Mouse (Mus musculus): Measurements from ENCODE around the gene Mapk10. TPM values are rescaled to one million over a fixed set of nuclear protein-coding genes. Genes with fewer than 3 reads are reported as not detected.

Gene Mapk10
- total RNA-seq, 4 experiments from 2014 or later: 7.6 to 15.2 (median 11.3) TPM

DNA sequence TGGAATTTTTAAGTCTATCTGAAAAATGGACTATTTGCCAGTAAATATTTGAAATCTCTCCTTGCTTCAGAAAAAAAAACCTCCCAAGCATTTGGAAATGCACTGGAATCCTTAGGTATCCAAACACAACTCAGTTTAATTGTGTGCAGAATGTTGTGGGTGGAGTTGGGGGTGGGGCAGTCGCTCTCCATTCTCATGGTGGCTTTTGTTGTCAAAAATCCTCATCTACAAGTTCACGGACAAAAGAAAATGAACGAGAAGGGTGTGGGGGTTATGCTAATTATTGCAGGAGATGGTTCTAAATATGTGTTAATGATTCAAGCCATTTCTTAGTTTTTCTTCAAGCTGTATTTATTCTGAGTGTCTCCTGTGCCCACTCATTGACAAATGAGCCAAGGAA lies 49.6 kb downstream of the Mapk10 start:
- DNase-seq: no peak

DNA sequence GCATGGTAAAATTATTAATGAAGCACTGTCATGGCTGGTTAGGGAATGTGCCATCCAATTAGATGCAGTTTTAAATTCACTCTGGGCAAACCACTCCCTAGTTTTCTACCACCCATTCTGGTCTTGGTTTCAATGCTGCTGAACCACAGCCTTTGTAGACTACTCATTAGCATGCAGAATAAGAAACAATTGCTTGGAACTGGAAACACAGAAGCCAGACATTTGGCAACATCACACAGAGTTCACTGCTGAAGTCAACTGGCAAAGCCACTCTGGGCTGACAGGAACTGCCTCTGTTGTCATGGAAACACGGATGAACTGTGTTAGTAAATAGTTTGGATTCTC lies 50.0 kb downstream of the Mapk10 start:
- DNase-seq: no peak

DNA sequence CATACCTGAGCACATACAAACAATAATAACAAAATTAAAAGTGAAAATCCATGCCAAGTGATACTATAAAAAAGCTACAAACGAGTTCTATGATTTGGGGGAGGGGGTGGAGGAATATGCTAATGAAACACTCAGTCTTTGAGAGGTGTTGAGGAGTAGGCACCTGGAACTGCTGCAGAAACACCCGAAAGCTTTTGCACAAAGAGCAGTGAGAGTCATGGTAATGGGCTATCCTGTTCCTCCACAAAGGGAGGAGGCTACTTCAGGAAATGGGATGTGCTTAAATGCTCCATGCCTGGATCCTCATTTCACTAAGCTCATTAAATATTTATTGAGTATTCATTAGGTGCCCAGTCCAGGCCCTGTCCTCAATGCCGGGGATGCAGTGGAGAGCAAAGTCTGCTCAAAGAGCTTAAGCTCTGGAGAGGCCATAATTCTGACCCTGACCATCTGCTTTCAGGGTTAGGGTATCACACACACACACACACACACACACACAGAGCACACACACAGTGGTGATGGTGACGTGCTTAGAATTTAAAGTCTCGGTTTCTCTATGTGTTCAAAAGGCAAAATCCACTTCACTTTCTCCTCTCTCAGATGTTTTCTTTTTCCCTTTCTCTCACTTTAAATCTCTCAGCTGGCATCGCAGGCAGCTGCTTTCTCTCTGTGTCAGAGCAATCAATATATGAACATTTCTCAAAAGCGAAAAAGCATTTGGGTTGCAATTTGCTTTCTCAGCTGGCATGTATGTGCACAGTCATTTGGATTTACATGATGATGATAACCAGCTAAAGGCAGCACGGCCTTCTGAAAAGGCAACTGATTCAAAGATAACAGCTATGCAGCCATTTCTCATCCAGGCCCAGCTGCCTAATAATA lies 50.6 kb downstream of the Mapk10 start:
- no peak for DNase-seq

DNA sequence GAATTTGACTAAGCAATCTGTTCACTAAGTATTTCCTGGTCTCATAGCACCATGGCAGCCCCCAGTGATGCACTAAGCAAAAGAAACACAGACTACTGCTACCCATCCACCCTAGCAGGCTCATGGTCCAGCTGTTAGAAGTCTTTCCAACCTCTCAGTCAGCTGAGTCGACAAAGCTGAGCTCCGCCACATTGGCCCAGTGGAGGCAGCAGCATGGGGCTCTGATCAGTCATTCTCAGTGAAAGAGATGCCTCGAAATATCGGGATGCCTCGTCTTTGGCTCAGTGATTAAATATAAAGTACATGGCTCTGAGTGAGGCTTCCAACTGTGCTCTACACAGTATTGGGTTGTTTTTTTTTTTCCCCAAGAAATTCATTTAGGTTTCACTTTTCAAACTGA lies 70.2 kb downstream of the Mapk10 start:
- DNase-seq: no peak

DNA sequence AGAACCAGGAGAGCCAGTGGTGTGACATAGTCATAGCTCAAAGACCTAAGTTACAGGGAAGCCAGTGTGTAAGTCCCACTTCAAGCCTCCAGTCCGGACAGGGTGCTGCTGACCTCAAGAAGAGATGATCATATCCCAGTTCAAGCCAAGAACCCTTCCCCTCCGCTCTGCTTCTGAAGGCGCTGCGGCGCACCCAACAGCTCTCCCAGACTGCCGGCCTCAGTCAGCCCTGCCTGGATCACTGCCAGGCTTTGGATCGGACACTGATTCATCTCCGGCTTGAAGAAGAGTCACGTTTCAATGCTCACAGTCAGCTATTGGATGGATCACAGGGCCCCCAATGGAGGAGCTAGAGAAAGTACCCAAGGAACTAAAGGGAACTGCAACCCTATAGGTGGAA lies 76.3 kb downstream of the Mapk10 start:
- peak; percentile 41 for DNase-seq

DNA sequence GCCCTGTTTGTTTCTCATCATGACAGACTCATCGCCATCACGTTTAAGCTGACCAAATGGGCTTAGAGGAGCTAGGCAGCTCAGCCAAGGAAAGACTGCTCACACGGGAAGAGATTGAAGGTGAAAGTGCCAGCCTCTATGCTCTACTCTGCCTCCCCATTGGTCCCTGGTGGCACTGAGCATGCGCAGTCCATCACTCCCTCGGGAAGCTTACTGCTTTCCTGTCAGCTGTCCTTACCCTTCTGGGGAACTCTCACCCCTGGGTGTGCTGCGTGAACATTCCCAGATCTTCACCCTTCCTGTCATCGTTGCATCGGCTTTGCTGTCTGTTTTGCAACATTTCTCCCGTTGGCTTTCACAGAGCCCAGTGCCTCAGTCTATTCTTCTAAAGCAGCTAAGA lies 77.5 kb downstream of the Mapk10 start:
- DNase-seq: peak; percentile 7

DNA sequence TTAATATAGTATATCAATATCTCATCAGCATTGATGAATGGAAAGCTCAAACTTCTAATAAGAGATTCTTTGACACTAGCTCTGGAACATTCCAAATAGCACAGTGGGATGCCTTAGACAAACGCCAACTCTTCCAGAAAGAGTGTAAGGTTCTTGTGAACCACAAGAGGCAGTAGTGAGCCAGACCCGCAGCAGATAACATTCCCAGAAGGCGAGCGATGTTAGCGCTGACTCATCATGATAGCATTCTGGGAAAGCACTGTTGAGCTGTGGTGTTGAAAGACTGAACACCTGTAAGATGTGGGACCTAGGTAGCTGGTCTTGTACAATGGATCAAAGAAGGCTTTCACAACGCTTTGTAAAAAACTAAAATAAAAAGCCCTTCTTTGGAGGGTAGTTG lies 78.3 kb downstream of the Mapk10 start:
- no peak for DNase-seq

DNA sequence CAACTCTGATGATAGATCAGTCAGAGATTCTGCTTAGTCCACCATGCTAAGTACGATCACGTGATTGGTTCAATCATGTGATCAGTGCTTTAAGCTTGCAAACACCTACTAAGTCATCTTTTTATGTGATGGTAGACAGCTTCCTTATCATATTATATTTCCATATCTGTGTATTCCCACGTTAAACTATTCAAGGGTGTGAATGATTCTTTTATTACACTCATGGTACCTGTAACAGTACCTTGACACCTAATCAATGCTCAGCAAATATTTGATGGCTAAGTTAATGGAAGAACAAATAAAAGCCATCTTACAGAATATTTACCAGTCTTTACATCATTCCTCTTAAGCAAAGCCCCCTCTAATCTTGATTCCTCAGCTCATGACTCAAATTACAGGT lies 91.5 kb downstream of the Mapk10 start:
- no peak for DNase-seq

DNA sequence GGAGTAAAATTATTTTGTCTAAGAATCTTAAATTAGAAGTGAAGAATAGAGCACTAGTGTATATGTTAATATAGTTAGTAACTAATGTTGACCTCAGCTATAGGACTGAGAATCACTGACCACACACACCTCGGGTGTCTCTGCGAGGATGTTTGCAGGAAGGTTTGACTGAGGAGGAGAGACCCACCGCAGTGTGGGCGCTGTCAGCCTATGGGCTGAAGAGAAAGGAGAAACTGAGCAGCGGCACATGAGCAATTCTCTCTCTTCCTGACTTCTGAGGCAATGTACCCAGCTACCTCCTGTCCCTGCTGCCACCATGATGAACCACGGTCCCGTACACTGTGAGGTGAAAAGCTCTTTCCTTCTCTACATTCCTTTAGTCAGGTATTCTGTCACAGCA lies 95.6 kb downstream of the Mapk10 start:
- DNase-seq: no peak

DNA sequence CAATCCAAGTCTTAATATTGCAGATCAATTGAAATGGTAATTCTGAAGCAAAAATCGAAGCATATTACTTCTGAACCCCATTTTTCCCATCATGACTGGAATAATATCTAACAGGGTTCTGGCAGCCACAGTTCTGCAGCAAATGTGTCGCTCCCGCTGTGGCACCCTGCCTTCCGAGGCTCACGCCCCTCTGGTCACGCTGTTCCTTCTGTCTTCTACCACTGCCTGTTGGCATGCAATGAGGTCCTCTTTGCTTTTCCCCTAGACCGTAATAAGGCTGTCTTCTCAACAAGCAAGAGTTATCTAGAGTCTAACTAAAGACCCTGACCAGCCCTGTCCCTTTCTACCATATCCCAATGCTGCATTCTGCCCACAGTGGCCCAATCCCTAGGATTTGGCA lies 98.7 kb downstream of the Mapk10 start:
- no peak for DNase-seq

DNA sequence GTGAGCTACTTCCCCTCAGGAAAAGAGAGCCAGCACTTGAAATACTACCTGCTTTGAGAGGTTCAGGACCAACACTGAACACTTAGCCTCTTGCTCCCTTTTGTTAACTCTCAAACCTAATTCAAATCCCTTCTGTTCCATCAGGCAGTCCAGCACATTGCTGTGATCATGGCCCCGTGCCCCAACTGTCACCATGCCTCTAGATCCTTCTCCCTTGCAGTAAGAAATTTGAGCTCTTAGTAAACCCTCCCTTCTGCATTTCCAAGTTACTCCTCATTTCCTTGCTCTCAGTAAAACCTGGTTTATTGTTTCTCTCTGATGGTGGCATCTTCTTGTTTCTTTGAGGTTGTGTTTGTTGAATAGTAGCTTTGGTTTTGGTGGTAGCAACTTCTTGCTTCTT lies 101.7 kb downstream of the Mapk10 start:
- DNase-seq: no peak

DNA sequence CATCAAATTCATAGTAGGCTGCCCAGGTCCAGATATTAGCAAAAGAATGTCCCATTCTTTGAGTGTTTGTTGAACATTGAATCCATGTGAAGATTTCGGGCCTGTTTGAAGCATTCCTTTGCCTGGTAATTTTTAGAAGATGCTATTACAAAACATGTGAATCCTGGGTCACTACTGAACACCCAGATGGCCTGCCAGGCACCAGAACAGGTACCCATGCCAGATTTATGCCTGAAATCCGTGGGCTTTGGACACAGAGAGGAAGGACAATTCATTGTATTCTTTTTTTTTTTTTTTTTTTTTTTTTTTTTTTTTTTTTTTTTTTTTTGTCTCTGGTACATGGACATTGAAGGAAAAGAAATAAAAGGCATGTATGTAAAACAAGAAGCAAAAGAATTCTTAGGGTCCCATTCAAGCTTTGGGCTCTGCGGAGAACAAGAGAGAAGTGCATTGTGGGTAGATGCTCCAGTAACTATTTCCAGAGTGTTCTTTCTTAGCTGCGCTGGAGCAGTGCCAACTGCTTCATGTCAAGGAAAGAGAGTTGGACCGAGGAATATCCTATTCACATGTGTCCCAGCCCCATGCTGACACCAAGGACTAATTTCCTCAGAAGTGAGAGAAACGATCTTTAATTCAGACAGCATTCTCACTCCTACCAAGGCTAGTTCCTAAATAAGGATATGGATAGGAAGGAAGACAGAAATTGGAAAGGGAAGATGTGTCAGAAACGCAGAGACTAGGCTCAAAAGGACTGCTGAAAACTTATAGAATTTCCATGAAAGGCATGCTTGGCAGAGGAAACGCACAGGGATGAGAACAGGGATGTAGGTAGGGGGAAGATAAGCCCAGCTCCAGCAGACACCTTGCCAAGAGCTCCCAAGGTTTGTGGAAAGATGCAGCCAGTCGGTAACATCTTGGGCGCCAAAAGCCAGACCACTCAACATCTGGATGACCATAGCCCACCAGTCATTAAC lies 105.4 kb downstream of the Mapk10 start:
- DNase-seq: no peak

DNA sequence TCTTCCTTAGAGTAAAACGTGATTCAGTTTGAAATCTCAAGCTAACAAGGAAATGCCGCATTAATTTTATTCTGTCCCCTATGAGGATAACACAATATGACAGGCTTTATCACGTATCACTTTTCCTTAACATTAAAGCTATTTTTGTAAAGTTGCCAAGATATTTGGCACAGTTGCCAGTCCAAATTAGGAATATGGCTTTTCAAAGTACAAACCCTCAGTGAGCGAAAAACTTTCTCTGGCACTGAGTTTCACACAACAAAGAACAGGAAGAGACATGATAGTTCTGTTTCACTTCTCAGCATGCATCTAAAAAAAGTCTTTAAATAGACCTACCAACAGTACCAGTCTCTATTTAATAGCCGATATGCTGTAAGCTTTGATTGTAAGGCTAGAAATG lies 107.1 kb downstream of the Mapk10 start:
- DNase-seq: no peak

DNA sequence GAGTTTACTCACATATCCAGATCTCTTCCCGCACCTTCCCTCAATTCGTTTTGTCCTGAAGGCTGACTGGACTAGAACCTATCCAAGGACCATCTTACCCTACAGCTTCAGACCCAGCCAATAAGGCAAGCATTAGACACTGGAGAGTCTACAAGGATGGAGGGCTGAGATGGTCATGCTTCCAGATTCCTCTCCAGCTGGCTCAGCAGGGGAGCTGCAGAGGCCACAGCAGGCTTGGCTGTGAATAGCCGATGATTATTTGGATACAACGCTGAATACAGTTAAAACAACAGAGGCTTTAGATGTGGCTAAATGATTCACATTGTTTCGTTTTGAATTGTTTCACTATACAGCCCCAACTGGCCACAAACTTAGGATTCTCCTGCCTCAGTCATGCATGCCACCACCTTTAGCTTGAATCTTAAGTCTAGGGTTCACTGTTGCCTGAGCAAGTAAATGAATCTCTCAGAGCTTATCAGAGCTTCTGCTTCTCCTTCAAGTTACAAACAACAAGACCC lies 108.2 kb downstream of the Mapk10 start:
- no peak for DNase-seq

DNA sequence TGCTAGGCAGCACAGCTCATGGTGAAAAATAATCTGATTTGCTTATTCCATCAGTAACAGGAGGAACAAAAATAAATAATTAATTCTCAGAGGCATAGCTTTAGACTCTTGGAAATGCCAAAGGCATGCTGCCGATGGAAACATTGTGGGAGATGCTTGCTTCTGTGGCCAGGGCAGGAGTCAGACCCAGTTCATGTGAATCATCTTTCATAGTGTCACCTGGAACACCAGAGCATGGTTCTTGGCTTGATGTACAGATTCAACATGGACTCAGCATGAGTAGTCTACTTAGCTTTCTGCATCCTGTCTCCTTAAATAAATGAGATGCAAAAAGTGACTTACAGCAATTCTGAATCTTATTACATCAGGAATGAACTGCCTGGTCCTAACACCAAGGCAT lies 109.0 kb downstream of the Mapk10 start:
- DNase-seq: no peak

DNA sequence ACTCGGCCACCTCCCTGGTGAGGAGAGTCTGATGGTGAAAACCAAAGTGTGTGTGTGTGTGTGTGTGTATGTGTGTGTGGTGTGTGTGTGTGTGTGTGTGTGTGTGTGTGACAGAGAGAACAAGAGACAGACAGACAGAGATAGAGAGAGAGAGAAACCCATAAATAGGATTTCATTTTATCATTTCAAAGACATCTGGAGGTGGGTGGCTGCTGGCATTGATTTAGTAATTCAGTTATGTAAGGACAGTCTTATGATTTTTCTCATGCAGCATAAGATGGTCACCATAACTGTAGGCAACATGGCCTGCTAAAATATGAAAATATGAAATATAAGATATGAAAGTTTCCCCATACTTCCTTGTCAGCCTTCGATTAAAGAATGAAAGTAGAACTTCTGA lies 117.0 kb downstream of the Mapk10 start:
- DNase-seq: no peak

DNA sequence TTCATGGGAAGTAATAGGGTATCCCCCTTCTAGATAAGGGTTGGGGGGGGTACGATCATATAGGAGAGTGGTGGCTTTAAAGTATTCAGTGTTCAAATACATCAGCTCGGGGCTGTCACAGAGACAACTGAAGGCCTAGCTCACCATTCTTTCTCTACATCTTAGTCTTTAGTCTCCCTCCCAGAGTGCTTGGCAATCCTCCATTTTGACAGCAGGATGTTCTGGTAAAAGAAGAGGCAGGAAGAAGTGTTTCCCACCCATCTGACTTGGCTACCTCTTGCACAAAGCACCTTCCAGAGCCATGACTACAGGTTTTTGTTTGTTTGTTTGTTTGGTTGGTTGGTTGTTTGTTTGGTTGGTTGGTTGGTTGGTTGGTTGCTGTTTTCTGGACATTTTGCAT lies 125.3 kb downstream of the Mapk10 start:
- DNase-seq: no peak

DNA sequence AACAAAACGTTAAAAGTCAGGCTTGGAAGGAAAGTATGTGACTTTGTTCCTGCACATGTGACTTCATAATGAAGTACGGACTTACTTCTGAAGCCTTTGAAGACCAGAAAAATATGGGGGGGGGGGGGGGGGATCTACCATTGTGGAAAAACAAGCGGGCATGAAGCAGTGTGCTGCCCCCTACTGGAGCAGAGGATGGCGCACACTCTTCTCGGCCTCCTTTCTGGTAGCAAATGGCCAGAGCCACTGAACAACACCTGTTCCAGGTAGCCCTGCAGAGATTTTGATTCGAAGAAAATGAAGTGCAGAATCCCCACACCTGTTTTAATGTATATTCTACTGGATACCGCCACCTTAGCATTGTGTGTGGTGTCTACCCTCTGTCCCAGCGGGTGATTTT lies 135.7 kb downstream of the Mapk10 start:
- DNase-seq: no peak

DNA sequence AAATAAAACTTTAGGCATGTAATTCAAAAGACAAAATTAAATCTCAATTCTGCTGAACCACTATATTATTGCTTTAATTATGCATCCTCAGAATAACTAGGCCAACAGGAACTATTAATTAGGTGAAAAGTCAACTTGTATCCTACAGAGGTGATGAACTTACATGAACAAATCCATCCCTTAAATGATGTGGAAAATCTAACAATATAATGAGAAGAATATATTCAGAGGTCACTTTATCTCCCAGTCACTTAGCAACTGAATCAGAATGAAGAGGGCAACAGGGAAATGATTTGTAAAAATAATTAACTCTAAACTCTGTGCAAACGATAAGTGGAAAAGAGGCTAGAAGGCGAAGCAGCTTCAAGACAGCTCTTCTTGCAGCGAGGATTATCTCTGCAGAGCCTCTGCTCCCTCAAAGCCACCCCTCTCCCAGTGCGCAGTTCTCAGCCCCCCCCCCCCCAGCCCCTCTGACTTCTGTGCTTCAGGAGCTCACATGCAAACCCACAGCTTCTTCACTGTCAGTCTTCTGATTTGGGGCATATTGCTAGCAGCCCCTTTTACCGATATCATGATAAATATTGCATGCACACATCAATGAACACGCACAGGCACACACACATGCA lies 138.8 kb downstream of the Mapk10 start:
- DNase-seq: no peak

DNA sequence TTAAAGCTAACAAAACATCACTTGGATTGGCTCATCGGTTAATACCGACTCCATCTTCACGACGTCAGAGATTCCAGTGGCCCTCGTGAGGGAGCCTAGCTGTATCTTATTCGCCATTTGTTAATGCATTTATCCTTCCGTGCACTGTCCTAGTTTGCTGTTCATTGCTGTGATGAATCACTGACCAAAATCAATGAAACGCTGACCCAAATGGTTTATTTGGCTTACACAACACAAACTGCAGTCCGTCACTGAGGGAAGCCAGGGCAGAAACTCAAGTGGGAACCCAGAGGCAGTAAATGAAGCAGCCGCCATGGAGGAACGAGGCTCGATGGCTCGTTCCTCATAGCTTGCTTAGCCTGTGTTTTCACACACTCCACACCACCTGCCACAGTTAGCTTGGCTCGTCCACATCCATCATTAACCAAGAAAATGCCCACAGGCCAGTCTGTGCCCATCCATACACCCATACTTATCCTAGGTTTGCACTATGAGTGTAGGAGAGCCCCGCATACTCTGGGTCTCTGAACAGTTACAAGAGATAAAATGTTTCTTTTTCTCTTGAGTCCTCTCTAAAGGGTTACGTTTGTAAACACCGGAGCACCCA lies 140.0 kb downstream of the Mapk10 start:
- no peak for DNase-seq

DNA sequence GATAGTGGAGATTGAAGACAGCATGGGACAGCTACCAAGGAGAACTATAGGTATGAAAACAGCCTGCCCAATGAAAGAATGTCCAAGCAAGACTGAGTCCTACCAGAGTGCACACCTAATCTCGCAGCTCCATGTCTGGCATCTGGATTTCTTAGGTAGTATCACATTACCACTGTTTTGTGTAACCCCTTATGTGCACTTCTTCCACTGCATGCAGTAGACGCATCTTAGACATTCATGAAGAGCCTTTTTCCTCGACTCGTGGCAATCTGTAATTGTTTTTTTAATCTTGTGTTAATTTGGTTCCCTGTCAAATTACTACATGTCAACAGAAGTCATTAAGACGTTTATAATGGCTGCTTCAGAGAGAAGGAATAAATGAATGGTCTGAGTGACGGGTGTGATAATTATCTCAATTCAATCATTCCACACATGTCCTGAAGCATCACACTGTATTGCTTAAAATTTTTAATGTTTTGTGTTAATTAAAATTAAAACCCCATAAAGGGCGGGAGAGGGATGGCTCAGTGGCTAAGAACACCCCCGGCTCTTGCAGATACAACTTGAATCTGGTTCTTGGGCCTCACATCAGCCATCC lies 160.7 kb downstream of the Mapk10 start:
- no peak for DNase-seq

DNA sequence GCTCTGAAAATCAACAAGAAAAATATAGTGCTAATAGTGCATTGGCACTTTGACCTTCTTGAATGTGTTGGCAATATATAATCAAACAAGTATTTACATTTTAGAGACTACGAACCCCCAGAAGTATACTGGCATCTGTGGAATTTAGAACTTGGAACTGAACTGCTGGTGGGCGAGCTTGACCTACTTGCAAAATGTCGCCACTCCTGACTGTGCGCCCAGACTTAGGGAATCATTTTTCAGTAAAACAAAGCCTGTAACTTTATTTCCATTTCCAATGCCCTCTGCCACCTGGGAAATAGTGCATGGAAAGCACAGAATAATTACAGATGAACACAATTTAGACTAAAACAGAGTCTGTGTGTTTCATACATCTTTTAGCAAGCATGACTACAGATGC lies 163.1 kb downstream of the Mapk10 start:
- no peak for DNase-seq
